Mouse (Mus musculus) frontal cortex, postnatal 14 days (tissue): ENCODE results near the gene Kank2.

Experiments
- DNase-seq, 2 experiments: peaks; one replicate each; pipeline ENCODE4 v3.0.0; 2022; ENCODE audit warnings: low spot score in 2 of 2

Gene Kank2

DNA sequence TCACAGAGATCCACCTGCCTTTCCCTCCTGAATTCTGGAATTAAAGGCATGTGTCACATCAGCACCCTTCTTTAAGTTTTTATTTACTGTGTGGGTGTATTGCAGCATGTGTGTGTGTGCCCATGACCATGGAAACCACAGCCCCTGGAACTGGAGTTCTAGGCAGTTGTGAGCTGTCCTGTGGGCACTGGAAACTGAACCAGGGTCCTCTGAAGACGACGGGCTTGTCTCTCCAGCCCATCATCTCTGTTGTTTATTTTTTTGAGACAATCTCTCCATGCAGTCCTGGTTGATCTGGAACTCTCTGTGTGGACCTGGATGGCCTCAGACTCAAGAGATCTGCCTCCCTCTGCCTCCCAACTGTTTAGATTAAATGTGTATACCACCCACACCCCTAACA lies 81.5 kb downstream of the Kank2 start:
- no peak for DNase-seq
